Mouse (Mus musculus) stomach, embryonic 16.5 days (tissue): ENCODE data around the gene Arhgap32. TPM values are rescaled to one million over a fixed set of nuclear protein-coding genes. Genes with fewer than 3 reads are reported as not detected.

Source experiments
- ATAC-seq: fragments of 200-750 bp; cut with Nextera tagmentation; 2 replicates; pipeline ENCODE4 v1.8.0; 2017; ENCODE audit warnings: moderate number of reproducible peaks, moderate TSS enrichment; ENCODE audit not compliant: insufficient read depth, low FRiP score
- H3K27ac ChIP-seq: fragments of 300-500 bp; sonication (generic); 2 replicates; pipeline ENCODE4 v1.5.1; 2014; ENCODE audit warnings: low read length
- H3K27me3 ChIP-seq: fragments of 300-500 bp; sonication (generic); 2 replicates; pipeline ENCODE4 v1.6.1; 2014; ENCODE audit warnings: low read length, control low read depth, mixed read lengths; ENCODE audit not compliant: control insufficient read depth, insufficient read depth
- H3K36me3 ChIP-seq: fragments of 300-500 bp; sonication (generic); 2 replicates; pipeline ENCODE4 v1.6.1; 2014; ENCODE audit warnings: low read length; ENCODE audit not compliant: control insufficient read depth, insufficient read depth
- H3K4me1 ChIP-seq: fragments of 300-500 bp; sonication (generic); 2 replicates; pipeline ENCODE4 v1.6.1; 2014; ENCODE audit warnings: low read length, control low read depth, mixed read lengths; ENCODE audit not compliant: control insufficient read depth, insufficient read depth
- H3K4me2 ChIP-seq: fragments of 300-500 bp; sonication (generic); 2 replicates; pipeline ENCODE4 v1.6.1; 2014; ENCODE audit warnings: low read depth, low read length, mixed read lengths
- H3K4me3 ChIP-seq: fragments of 300-500 bp; sonication (generic); replicated peaks from 2 replicates; pipeline ENCODE4 v1.5.1; 2014; ENCODE audit warnings: mild to moderate bottlenecking, low read length
- H3K9ac ChIP-seq: fragments of 300-500 bp; sonication (generic); 2 replicates; pipeline ENCODE4 v1.6.1; 2014; ENCODE audit warnings: low read length
- H3K9me3 ChIP-seq: fragments of 300-500 bp; sonication (generic); replicated peaks from 2 replicates; pipeline ENCODE4 v1.6.1; 2016; ENCODE audit warnings: low read length, control low read depth; ENCODE audit not compliant: control insufficient read depth
- WGBS: fragments of 180-500 bp; shearing (Covaris S2); extraction: QIAGEN DNeasy Blood & Tissue Kit; methylation state at CpG from one replicate; pipeline ENCODE4 v1.1.7; 2014; 5-methylcytosine and 5-hydroxymethylcytosine counted together
- polyA plus RNA-seq: library from polyadenylated mRNA; unstranded; fragments of >200 nt; fragmentation: Nextera tagmentation; extraction: Ambion mirVana; gene quantifications from 2 replicates; pipeline ENCODE4 v1.2.1, GENCODE M21; 2015

Arhgap32 gene
- polyA plus RNA-seq, 1 experiment from 2014 or later = 16.6 TPM

DNA sequence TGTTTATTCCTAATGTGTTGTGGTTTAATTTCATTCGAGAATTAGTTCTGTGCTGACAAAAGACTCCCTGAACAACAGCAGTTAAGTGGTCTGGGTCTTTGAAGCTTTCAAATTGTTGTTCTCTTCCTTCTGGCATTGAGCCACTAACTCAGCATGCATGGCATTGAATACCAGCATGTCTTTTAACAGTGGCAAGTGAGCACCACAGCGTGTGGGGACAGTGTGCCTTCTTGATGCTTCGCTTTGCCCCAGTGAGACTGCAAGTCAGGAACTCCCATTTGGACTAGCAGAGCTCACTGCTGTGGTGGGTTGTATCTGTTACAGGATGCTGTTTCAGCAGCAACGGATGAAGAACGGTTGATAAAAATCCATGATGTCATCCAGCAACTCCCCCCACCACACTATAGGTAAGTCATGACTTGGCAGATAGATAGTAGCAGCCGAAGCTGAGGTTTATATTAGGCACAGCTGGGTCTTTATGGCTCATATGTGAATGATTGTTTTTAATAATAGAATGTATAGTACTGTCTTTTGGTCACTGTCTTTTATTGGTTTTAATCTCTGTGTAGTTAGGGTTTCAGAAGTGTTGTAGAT lies 130.3 kb downstream of the Arhgap32 start:
- ATAC-seq = no peak
- no peak overlapping the region for H3K4me3 ChIP-seq
- no peaks in the 10 kb centered on the region for H3K9me3 ChIP-seq
- H3K36me3 ChIP-seq = peaks cover 7% of the 10 kb centered on the region
- H3K9ac ChIP-seq = no peak overlapping the region
- 63% methylated on average over 6 of the region's 6 CpGs for WGBS
- H3K4me1 ChIP-seq = peaks cover 6% of the 10 kb centered on the region; the same call in 1 of the 2 replicates
- H3K27ac ChIP-seq = no peak overlapping the region
- H3K4me2 ChIP-seq = no peak overlapping the region
- H3K27me3 ChIP-seq = no peaks in the 10 kb centered on the region

DNA sequence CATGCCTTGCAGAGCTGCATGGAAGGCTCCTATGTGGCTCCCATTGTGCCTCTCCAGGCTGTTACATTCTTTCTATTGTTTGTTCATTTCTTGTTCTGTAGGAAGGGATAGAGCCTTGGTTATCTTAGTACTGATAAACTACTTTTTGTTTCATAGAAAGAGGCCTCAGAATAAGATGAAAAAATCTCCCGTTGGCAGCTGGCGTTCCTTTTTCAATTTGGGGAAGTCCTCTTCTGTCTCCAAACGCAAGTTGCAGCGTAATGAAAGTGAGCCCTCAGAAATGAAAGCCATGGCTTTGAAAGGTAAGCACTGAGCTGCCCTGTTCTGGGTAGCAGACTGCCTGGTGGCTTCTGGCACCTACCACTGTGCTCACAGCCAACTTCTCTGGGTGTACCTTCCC lies 134.6 kb downstream of the Arhgap32 start:
- Histone ChIP-seq H3K4me2 (no peak overlapping the region), H3K9me3 (no peaks in the 10 kb centered on the region), H3K4me3 (no peak overlapping the region), H3K4me1 (no peaks in the 10 kb centered on the region), H3K36me3 (peaks cover 9% of the 10 kb centered on the region), H3K9ac (no peak overlapping the region), H3K27me3 (no peaks in the 10 kb centered on the region), H3K27ac (no peak overlapping the region)
- WGBS = 76% methylated on average over 4 of the region's 4 CpGs
- no peak for ATAC-seq

DNA sequence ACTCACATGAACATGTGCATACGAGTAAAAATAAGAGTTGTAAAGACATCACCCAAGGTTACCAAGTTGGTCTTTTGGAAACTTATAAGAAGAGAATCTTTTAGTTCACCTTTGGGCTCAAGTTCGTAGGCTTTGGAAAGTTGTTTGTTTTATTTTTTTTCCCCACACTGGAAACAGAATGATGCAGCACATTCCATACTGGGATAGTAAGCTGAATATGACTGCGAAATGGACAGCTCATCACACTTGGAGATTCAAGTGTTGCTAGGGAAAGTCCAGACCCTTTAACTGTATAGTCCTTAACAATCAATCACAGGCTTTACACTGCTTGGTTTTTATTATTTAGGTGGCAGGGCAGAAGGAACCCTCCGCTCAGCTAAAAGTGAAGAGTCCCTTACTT lies 137.8 kb downstream of the Arhgap32 start:
- WGBS = 81% methylated on average over 4 of the region's 4 CpGs
- H3K9ac ChIP-seq = no peak overlapping the region
- H3K27me3 ChIP-seq = no peaks in the 10 kb centered on the region
- H3K27ac ChIP-seq = no peak overlapping the region
- H3K9me3 ChIP-seq = no peaks in the 10 kb centered on the region
- H3K4me1 ChIP-seq = no peaks in the 10 kb centered on the region
- H3K36me3 ChIP-seq = peaks cover 17% of the 10 kb centered on the region
- H3K4me2 ChIP-seq = no peak overlapping the region
- H3K4me3 ChIP-seq = no peak overlapping the region
- no peak for ATAC-seq

DNA sequence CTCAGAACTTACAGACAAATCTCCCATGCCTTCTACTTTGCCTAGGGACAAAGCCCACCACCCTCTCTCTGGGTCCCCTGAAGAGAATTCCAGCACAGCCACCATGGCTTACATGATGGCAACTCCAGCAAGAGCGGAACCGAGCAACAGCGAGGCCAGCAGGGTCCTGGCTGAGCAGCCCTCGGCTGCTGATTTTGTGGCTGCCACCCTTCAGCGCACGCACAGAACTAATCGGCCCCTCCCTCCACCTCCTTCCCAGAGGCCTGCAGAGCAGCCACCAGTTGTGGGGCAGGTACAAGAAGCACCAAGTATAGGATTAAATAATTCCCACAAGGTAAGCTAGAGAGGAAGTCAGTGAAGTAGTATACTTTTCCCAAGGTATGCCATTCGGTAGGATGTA lies 141.4 kb downstream of the Arhgap32 start:
- WGBS = 95% methylated on average over 8 of the region's 8 CpGs
- no peaks in the 10 kb centered on the region for H3K4me1 ChIP-seq
- no peak overlapping the region for H3K27ac ChIP-seq
- H3K9me3 ChIP-seq = no peaks in the 10 kb centered on the region
- peaks cover 39% of the 10 kb centered on the region for H3K36me3 ChIP-seq
- H3K9ac ChIP-seq = no peak overlapping the region
- no peaks in the 10 kb centered on the region for H3K27me3 ChIP-seq
- no peak for ATAC-seq
- no peak overlapping the region for H3K4me2 ChIP-seq
- H3K4me3 ChIP-seq = no peak overlapping the region

DNA sequence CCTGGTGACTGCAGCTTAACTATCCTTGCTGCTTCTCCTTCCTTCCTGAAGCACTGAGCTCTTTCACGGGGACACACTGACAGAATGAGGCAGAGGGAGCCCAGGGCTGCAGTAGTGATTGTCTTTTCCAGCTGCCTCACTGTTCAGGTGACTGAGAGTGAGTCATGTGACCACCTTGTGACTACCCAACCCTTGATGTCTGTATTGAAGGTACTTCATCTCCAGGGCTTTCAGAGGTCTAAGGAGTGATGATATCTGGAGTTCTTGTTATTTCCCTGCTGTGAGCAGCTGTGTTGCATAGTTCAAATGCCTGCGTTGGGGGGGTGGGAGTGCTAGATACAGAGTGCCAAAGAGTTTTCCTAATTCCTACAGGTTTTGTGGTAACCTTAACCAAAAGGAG lies 141.9 kb downstream of the Arhgap32 start:
- ATAC-seq = no peak
- H3K27ac ChIP-seq = no peak overlapping the region
- H3K9me3 ChIP-seq = no peaks in the 10 kb centered on the region
- no peak overlapping the region for H3K4me2 ChIP-seq
- H3K4me1 ChIP-seq = no peaks in the 10 kb centered on the region
- no peak overlapping the region for H3K4me3 ChIP-seq
- 71% methylated on average over 2 of the region's 2 CpGs for WGBS
- H3K9ac ChIP-seq = no peak overlapping the region
- H3K27me3 ChIP-seq = no peaks in the 10 kb centered on the region
- peaks cover 39% of the 10 kb centered on the region for H3K36me3 ChIP-seq

DNA sequence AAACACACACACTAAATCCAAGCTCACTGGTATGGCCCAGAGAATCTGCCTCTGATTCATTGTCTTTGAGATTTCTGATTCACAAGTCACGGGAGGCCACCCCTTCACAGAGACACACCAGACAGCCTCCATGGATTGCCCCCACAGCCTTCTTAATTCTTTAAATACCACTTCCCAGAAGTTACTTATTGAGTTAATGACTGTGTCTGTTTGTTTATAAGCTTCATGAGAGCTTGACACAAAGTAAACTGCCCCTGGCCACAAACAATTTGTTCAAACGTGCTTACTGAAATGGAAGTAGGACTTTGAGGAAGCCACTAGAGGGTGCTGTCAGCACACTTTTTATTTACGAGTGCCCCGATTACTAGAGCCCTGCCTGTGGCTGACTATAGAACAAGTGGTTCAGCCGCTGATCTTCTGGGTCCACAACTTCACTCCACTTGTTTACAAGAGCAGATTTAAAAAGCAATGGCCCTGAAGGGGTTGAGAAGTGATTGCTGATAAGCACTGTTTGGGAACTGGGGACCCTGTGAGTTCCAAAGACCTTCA lies 156.0 kb downstream of the Arhgap32 start:
- ATAC-seq = no peak
- Histone ChIP-seq H3K9ac (no peak overlapping the region), H3K36me3 (no peaks in the 10 kb centered on the region), H3K27me3 (no peaks in the 10 kb centered on the region), H3K4me2 (no peak overlapping the region), H3K27ac (no peak overlapping the region), H3K4me3 (no peak overlapping the region), H3K4me1 (no peaks in the 10 kb centered on the region), H3K9me3 (no peaks in the 10 kb centered on the region)
- WGBS = 10% methylated on average over 5 of the region's 5 CpGs

DNA sequence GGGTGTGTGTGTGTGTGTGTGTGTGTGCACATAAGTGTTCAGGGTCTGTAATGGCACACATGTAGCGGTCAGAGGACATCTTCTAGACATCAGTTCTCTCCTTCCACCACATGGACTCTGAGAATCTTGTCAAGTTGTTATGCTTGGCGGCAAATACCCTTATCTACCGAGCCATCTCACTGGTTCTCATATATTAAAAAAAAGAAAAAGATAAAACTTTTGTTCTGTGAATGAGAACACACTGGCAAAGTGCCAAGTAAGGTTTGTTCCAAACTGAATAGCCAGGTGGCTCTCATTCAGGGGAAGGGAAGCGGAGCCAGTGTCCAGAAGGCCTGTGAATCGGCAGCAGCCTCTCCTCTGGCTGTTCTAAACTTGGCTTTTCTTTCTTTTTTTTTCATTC lies 162.1 kb downstream of the Arhgap32 start:
- no peaks in the 10 kb centered on the region for H3K9me3 ChIP-seq
- H3K36me3 ChIP-seq = no peaks in the 10 kb centered on the region
- H3K9ac ChIP-seq = no peak overlapping the region
- ATAC-seq = no peak
- no peaks in the 10 kb centered on the region for H3K4me1 ChIP-seq
- no peaks in the 10 kb centered on the region for H3K27me3 ChIP-seq
- no peak overlapping the region for H3K4me3 ChIP-seq
- H3K27ac ChIP-seq = no peak overlapping the region
- H3K4me2 ChIP-seq = no peak overlapping the region
- WGBS = 82% methylated on average over 5 of the region's 5 CpGs

DNA sequence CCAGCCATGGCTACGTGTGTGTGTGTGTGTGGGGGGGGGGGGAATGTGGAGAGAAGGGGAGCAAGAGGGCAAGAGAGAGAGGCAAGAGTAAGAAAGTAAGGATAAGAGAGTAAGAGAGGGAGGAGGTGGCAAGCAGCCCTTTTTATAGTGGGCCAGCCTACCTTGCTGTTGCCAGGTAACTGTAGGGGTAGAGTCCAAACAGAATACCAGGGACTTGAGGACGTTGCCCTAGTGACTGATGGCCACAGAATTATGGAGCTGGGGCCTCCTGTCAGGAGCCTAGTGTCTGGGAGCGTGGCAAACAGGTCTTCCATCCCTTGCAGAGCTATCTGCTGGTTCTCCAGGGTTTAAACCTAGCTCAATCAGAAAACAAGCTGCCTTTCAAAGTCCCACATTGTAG lies 163.9 kb downstream of the Arhgap32 start:
- Histone ChIP-seq H3K4me3 (no peak overlapping the region), H3K4me2 (no peak overlapping the region), H3K9ac (no peak overlapping the region), H3K9me3 (no peaks in the 10 kb centered on the region), H3K27ac (no peak overlapping the region), H3K27me3 (no peaks in the 10 kb centered on the region), H3K4me1 (no peaks in the 10 kb centered on the region), H3K36me3 (no peaks in the 10 kb centered on the region)
- 62% methylated on average over 3 of the region's 3 CpGs for WGBS
- ATAC-seq = no peak

DNA sequence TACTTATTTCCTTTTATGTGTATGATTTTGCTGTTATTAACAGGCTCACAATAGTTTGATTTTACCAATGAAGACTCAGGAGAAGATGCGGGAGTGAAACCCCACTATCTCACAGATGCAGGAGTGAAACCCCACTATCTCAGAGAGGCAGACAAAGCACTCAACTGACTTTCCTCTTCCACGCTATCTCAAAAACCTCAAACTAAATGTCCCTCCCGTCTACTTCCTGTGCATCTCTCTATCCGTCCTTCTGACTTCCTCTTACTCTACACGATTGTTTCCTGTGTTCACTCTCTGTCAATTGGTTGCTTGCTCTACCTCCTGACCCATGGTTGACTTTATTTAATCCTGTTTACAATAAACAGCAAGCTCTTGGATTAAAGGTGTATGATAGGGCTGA lies 164.5 kb downstream of the Arhgap32 start:
- Histone ChIP-seq H3K36me3 (no peaks in the 10 kb centered on the region), H3K9me3 (no peaks in the 10 kb centered on the region), H3K4me1 (no peaks in the 10 kb centered on the region), H3K4me2 (no peak overlapping the region), H3K4me3 (no peak overlapping the region), H3K27me3 (no peaks in the 10 kb centered on the region), H3K27ac (no peak overlapping the region), H3K9ac (no peak overlapping the region)
- no peak for ATAC-seq
- 74% methylated on average over 5 of the region's 5 CpGs for WGBS
